Mouse (Mus musculus): Measurements from ENCODE around the gene Tead2.

Tead2 gene

DNA sequence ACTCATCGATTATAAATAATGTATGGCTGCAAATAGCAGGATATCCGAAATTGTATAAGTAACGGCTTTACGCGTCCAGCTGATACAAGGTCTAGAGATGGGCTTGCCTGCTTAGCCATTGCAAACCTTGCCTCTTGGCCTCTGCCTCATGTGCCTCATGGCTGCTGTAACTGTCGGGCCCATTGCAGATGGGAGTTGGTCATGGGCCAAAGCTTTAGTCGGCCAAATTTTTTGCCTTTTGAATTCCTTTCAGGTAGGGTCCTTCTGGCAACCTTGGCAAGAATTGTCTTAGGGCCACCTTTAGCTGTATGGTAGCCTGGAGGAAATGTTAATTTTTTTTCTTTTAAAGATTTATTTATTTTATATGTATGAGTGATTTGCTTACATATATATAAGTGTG lies 9.3 kb downstream of the Tead2 start:
- DNase-seq (ENCODE audit: extremely low spot score, low read depth, low spot score), result no peak

DNA sequence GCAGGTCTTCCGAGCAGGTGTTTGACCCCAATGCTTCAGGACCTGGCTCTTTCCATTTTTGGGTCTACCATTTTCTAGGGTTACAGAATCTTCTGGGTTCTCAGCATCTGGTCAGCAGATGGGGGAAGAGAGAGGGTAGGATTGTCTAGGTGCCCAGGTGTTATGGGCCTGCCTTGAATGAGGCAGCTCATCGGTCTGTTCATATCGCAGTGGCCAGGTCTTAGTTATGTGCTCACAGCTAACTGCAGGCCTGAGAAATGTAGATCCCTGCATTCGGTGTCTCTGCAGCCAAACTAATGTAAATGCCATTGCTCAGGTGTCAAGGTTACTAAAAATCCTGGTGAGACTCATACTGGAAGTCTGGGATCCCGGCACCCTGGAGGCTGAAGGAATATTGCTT lies 10.9 kb downstream of the Tead2 start:
- no peak for DNase-seq (ENCODE audit: extremely low spot score, low read depth, low spot score)

DNA sequence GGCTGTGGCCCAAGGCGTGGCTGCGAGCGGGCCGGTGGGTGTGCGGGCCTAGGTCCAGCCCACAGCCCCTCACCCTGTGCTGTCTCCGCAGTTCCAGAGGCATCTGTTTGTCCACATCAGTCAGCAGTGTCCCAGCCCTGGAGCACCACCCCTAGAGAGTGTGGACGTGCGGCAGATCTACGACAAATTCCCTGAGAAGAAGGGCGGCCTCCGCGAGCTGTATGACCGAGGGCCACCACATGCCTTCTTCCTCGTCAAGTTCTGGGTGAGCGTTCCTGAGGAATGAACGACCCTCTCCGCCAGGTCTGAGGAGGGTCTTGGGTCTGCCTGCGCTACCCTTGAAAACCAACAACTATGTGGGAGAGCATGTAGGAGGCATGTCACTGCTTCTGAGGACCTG lies 13.0 kb downstream of the Tead2 start:
- no peak for DNase-seq (ENCODE audit: extremely low spot score, low read depth, low spot score)

DNA sequence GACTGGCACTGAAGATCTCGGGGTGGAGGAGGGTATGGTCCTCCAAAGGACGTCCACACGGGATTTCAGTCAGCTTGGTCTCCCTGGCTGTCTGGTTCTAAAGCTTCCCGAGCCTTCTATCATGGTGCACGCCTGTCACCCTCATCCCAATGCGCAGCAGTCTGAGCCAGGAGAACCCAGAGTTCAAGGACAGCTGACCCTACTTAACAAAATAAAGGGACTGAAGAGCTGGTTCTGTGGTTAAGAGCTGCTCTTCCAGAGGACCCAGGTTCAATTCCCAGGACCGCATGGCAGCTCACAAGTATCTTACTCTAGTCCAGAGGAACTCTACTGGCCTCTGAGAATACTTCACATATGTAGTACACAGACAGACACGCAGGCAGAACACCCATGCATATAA lies 13.5 kb downstream of the Tead2 start:
- DNase-seq (ENCODE audit: extremely low spot score, low read depth, low spot score), result no peak

DNA sequence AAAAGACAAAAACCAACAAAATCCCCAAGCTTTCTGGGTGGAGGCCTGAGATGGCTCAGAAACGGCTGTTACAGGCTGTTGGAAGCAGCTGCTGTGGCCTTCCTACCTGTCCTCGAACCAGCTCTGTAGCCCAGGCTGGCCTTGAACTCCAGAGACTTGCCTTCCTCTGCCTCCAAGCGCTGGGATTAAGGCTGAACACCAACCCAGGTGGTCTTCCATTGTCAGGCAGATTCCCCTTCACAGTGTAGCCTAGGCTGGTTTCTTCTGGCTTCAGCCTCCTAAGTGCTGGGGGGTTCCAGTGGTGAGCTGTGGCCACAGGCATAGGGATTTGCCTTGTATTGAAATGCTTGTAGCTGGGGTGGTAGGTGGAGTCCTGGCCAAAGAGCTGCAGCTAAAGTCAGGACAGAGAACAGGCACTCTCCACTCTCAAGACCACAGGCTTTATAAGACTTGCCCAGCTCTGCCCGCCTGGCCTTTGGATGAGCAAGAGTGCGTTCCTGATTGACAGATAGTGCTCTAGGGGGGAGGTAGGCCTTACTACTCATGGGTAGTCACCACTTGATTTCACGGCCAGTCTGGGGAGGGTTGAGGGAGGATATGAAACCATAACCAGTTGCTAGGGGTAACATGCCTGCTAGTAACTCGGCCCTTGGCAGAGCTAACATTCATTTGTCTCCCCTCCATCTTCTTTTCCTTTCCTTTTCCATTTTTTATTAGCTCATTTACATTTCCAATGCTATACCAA lies 14.1 kb downstream of the Tead2 start:
- no peak for DNase-seq (ENCODE audit: extremely low spot score, low read depth, low spot score)

DNA sequence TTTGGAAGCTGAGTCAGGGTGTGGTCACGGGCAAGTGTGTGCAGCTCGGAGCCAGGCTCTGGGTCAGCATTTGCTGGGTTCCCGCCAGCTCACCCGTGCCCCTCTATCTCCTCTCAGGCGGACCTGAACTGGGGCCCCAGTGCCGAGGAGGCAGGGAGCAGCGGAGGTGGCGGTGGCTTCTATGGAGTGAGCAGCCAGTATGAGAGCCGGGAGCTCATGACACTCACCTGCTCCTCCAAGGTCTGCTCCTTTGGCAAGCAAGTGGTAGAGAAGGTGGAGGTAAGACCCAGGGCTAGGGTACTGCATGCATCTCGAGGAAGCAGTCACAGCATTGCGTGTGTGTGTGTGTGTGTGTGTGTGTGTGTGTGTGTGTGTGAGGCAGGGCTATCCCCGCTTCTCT lies 15.6 kb downstream of the Tead2 start:
- DNase-seq (ENCODE audit: extremely low spot score, low read depth, low spot score), result no peak

DNA sequence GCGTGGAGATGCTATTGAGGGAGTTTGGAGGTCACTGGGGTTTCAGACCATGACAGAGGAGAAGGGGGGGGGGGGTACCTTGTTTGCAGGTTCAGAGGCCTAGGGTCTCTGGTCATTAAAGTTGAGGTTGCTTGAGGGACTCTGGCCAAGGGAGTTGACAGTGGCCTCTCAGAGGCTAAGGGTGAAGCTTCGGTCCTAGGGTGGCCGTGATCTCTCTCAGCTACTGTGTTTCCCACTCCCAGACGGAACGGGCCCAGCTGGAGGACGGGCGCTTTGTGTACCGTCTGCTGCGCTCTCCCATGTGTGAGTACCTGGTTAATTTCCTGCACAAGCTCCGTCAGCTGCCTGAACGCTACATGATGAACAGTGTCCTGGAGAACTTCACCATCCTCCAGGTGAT lies 16.4 kb downstream of the Tead2 start:
- no peak for DNase-seq (ENCODE audit: extremely low spot score, low read depth, low spot score)

DNA sequence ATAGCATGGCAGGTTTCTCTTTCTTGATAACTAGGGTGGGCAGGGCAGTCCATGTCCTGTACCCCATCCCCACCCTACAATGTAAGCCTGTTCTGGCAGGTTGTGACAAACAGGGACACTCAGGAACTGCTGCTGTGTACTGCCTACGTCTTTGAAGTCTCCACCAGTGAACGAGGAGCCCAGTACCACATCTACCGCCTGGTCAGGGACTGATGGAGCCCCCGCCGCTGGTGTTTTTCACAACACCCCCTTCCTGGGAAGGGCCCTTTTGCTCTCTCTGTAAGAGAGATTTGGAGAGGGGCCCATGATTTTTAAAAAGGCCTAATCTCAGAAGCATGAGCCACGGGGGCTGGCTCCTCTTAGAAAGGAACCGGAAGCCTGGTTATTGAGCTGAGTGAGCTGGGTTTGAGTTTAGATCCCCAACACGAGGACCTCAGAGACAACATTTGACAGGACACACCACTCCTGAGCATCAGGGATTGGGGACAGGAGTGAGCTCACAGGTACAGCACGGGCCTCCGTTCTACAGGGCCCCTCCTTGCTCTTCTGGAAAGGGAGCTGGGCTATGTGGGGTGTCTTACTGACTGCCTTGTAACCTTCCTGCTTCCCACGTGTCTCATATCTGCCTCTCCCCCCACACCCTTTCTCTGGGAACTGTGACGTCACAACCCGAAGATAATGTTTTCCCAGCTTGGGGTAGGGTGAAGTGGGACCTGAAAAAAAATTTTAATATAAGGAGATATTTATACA lies 17.3 kb downstream of the Tead2 start:
- no peak for DNase-seq (ENCODE audit: extremely low spot score, low read depth, low spot score)

DNA sequence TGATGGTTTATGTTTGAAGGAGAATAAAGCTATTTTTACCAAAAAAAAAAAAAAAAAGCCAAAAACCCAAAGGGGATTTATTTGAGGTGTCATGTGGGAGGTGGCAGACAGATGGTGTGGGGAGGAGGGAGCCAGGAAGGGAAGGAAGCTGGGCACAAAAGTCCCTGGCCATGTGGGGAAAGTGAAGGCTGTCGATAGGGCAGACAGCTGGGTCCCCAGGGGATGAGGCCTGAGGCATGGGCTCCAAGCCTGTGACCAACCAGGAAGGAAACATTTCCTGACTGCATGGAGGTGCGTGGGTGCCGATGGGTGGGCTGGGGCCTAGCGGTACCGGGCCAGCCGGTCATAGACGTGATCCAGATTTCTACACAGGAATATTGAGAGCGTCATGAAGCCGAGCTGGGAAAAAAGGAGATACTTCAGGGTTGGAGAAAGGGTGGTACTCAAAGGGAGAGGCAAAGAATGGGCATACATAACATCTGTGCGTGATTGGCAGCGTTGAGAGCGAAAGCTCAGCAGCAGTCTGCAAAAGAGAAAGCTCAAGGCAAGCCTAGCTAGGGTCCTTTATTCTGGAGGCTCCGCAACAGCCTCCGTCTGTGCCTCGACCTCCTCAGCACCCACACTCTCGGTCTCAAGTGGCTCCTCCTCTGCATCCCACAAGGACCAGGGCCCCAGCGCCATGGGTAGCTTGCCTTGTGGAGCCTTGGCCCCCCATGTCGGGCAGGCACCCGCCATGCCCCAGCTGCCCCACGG lies 18.2 kb downstream of the Tead2 start:
- DNase-seq (ENCODE audit: extremely low spot score, low read depth, low spot score), result no peak

DNA sequence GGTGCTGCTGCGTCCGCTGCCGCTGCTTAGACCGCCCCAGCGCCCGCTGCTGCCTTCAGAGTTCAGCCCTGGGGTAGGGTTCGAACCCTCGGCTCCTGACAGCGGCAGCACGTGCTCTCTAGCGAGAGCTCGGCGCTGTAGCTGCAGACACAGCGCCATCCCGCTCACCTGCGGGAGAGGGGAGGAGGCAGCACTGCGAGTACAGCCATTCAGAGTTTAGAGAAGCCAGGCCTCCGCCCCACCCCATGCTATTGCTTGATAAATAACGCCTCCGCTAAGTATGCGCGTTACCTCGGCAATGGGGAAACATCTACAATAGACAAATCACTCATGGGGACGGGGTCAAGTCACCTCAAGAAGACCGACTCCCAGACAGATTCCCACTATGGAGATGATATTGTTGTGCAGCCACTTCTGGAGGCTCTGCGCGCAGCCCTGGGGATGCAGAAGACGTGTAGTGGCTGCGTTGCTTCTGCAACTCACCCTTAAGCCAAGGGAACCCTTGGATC lies 18.8 kb downstream of the Tead2 start:
- DNase-seq (ENCODE audit: extremely low spot score, low read depth, low spot score), result no peak

DNA sequence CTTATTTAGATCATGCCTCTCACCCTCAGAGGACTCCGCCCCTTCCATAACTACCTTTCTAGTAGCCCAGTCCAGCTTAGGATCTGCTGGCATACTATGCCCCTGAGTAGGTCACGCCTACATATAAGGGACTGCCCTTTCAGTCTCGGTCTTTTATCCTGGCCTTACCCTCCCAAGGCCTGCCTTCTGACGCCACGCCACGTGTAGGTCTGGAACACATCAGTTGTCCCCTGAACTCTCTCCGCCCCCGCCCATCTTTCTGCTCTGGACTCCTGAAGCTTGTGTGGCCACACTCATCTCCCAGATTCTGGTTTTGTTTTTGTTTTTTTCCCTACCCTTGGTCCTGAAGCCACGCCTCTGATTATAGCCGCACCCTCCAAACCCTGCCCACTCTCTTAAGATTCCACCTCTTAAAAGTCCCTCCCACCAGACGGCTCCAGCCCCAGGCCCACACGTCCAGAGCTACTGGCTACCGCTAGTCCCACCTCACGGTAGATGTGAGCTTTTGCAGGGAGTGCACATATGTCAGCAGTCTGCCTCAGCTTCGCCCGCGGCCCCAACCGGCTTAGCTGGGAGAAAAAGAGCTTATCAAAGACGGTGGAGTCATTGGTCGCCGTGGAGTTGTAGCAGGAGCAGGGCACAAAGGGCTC lies 19.5 kb downstream of the Tead2 start:
- DNase-seq (ENCODE audit: extremely low spot score, low read depth, low spot score), result no peak

DNA sequence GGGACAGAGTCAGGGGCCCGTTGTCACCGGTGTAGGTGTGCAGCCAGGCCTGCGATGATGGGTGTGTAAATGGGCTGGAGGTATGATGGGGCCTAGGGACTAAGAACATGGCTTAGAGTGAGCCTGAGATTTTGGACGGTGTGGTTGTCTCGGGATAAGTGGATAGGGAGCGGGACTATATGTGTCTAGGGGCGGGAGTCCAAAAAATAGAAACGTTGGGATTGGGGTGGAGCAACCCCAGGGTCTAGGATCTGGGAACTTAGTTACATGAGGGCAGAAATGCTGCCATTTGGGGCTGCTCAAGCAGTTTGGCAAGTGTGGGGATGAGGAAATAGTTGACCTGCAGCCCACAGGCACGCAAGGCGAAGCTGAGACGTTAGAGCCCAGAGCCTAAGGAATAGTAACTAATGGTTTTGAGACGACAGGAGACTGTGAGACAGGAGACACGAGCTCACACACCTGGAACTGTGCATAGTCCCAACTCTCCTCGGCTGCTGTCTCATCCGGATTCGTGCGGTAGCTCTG lies 20.2 kb downstream of the Tead2 start:
- DNase-seq (ENCODE audit: extremely low spot score, low read depth, low spot score), result no peak

DNA sequence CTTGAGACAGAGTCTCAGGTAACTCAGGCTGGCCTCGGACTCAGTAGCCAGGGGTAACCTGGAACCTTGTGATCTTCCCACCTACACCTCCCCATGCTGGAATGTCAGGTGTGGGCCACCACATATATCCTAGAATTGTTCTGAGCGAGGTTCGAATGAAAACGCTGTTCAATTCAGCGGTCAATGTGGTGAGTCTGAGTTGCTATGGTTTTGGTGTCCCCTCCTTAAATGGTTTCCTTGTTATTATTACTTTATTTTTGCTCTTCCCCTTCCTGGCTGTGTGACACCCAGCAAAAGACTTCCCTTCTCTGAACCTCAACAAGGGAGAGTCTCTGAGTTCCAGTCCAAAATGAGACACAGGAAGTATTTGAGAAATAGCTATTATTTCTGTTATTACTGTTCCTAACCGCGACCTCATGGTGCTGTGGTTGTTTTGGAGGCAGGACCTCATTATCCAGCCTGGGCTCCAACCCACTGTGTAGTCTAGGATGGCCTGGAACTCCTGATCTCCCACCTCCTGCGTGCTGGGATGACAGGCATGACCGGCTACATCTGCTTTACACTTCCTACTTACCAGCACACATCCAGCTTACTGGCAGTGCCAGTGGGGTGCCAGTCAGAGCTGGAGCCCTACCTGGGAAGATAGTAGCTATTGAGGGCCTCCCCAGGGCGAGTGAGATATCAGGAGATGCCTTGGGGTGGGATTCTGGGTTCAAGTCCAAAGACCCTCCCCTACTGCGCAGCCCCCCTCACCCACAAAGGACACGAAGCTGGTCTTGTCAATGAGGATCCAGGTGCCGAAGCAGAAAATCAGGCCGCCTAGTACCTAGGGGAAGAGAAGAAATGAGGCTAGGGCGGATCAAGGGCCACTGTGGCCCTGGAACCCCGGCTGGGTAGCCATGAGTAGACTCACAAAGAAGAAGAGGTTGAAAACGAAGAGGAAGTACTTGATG lies 22.5 kb downstream of the Tead2 start:
- DNase-seq (ENCODE audit: extremely low spot score, low read depth, low spot score), result no peak

DNA sequence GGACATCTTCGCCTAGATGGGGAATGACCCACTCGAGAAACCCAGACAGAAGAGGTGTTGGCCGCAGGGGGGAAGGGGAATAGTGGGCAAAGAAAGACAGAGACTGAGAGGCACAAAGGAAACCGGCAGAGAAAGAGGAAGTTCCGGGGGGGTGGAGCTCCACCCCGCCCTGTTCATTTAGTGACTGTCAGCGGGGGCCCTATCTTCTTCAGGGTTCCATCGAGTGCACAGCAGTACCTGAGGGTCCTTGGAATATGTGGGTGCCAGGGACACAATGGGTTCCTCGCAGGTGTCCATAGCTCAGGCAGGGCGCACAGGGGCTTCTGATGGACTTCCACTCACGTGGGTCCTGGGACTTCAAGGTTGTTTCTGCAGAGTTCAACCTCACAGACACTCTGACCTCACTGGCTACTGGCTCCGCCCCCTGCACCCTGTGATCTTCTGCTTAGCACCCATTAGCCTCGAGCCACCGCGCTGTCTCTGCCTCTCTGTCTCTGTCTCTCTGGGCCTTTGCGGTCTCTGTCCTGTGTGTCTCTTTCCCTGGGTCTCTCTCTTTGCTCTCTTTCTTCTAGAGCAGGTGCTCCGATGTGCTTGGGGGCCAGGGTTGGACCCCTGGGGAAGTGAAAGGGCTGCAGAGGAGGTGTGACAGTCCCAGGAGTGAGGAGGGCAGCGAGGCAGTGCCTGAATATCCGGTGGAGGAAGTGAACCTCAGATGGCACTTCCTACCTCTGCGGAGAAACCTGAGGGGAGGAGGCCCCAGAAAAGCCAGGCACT lies 23.4 kb downstream of the Tead2 start, which contains the start of gene Cd37:
TSS of gene Cd37 (minus strand) at position 393 of the 774 bp plus-strand sequence.
- no peak for DNase-seq (ENCODE audit: extremely low spot score, low read depth, low spot score)

DNA sequence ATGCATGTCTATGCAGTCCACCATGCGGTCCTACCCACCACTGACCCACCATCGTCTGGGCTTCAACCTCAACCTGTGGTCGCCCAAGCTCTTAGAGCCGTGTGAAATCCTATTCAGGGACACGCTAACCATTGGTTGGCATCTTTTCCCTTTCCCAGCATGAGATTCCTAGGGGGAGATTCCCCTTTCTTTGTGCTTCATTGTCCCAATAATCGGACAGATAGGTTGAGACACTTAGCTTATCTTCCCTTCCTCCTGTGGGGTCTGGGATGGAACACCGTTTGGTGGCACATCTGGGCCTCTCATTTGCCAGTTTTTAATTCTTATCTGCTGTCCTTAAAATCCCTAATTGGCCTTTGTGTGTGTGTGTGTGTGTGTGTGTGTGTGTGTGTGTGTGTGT lies 24.6 kb downstream of the Tead2 start:
- no peak for DNase-seq (ENCODE audit: extremely low spot score, low read depth, low spot score)

DNA sequence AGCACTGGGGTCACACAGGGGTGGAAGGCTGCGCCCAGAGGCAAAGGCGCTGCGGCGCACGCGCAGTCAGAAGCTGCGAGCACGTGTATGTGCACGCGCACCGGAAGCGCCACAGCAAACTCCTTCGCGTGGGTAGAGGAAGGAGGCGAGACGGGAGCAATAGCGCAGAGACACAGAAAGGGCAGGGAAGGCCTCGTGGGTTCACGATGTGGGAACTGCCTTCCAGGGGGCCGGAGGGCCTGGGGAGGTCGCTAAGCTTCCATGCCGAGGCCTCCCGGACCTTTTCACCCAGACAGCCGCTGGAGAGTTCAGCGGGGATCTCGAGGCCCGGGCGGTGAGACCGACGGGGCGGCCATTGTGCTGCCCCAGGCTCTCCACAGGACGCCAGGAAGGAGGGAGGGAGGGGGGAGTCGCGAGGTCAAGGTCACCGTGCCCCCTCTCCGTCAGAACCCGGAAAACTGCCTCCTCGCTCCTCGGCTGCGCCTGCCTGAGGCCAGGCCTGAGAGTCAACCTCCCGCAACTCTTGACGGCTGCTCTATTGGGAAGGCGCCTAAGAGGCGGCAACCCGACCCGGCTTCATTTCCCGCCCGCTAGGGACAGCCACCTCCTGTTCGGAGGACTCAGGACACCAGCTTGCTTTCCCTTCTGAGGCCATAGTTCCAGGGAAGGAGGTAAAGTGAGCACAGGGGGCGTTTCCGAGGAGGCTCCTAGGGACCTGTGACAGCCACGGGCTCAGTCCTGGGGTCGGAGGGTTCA lies 25.3 kb downstream of the Tead2 start, which contains the start of gene Slc6a16:
TSS of gene Slc6a16 (plus strand) at position 453 of the 756 bp plus-strand sequence.
- no peak for DNase-seq (ENCODE audit: extremely low spot score, low read depth, low spot score)

DNA sequence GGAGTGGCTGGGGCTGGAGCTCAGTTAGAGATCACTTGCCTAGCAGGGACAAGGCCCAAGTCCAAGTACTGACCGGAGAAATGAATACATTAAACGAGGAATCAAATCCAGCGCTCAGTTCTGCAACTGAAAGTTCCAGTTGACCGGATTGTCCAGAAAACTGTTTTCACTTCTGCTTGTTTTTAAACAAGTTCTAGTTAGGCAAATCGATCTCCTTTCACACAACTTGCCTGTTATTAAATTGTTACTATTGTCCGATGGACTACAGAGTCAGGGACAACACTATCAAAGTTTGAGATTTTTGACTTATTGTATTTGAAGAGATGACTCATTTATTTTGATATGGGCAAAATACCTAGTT lies 25.8 kb downstream of the Tead2 start:
- no peak for DNase-seq (ENCODE audit: extremely low spot score, low read depth, low spot score)

DNA sequence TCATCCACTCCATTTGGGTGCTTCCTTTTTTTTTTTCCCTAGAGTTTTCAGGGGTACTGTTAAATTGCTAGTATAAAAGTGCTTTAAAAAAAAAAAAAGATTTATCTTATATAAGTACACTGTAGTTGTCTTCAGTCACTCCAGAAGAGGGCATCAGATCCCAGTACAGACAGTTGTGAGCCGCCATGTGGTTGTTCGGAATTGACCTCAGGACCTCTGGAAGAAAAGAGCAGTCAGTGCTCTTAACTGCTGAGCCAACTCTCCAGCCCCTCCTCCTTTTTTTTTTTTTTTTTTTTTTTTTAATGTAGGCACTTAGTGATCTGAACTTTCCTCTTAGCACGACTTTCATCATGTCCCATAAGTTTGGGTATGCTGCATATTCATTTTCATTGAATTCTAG lies 32.1 kb downstream of the Tead2 start:
- DNase-seq (ENCODE audit: extremely low spot score, low read depth, low spot score), result no peak
